Mouse (Mus musculus): ENCODE measurements around the gene Mcm9. TPM values are rescaled to one million over a fixed set of nuclear protein-coding genes. Genes with fewer than 3 reads are reported as not detected.

The Mcm9 gene
- total RNA-seq, 4 experiments from 2014 or later = 2.5 to 3.6 (median 2.8) TPM

DNA sequence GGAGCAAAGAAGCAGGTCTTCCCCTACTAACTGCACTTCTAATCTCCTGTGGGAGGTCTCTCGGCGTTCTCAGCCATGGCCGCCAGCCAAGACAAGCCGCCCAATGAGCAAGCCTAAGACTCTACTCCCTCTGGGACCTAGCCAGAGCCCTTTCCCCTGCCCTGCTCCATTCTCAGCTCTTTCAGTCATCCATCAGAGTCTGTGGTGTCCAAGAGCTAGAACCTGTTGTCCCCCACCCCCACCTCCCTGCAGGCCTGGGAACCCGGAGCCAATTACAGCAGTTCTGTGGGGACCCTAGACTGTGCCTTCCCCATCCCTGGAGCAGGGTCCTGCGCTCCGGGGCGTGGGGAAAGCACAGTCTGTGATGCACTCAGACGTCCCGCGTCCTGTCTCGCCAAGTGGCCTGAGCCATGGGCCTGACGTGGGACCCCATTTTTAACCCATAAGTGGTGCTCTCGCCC is 49.6 kb downstream of the Mcm9 start:
- peak; percentile 60 for DNase-seq (ENCODE audit: low spot score)

GRCm38 (mm10) chr10:53580137-53580536 is 50.1 kb downstream of the Mcm9 start:
- no peak for DNase-seq (ENCODE audit: low spot score)

- no peak for DNase-seq (ENCODE audit: low spot score)
These were observed 61.7 kb downstream of the Mcm9 start for GRCm38 (mm10) chr10:53568531-53568930.

DNA sequence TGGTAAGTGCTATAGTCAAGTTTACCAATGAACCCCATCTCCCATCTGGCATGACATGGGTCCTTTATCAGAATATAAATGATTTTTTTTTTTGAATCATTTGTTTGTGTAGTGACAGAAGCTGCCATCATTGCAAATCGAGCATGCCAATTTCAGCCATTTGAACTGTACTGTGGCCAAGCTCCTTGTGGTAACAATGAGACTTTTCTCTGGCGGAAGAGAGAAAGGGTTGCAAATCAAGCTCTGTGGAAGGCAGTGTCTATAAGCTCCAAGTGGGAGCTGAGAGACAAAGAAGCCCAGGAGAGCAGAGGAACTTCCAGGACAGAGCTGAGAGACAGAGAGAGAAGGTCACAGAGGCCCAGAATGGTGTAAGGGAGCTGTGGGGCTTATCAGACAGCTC is 64.7 kb downstream of the Mcm9 start:
- DNase-seq (ENCODE audit: low spot score) = no peak

DNA sequence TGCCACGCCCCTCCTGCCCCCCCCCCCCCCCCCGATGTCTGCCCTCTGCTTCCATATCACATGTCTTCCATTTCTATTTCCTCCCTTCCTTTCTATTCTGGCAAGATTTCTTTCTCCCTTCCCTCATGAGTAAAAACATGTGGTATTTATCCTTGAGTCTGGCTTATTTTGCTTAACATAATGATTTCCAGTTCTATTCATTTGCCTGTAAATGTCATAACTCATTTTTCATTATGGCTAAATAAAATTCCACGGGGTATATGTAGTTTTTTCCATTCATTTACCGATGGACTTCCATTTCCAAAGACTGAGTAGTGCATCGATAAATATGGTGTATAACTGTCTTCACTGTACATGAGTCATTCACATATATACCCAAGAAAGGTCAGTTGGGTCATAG is 68.2 kb downstream of the Mcm9 start:
- DNase-seq (ENCODE audit: low spot score) = no peak

DNA sequence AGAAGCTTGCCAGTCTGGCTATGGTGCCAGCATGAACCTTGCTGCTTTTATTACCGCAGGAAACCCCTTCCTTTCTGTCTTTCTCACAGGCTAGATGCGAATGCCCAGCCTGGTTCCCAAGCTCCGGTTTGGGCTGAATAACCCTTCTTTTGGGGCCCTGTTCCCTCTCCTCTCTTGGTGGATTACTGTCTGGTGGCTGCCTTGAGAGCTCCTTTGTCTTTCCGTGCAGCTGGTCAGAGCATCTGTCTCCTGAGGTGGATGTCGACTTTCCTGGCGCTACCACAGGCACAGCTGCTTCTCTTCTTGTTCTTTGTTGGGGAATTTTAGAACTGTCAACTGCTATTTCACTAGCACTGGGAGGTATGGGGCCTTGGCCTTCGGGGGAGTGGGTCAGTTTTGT is 92.6 kb downstream of the Mcm9 start:
- no peak for DNase-seq (ENCODE audit: low spot score)

DNA sequence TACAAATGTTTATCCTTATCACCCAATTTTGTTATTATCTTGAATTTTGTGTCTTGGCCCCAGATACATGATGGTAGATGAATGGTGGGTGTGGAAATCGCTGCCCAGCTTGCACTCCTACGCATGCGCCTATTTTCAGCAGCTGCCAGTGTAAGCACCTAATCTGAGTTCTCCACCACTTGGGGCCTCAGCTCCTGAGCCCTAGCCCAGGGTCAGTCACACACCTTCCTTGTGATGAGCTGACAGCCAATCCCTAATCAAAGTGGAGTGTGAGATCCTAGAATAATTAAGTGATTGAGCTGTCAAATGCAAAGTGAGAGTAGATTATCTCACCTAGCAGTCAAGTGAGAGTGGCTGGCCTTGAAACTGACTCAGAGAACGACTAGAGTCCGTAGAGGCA is 97.9 kb downstream of the Mcm9 start:
- no peak for DNase-seq (ENCODE audit: low spot score)

GRCm38 (mm10) chr10:53527838-53528773 is 102.1 kb downstream of the Mcm9 start:
- peak; percentile 60 for DNase-seq (ENCODE audit: low spot score)

DNA sequence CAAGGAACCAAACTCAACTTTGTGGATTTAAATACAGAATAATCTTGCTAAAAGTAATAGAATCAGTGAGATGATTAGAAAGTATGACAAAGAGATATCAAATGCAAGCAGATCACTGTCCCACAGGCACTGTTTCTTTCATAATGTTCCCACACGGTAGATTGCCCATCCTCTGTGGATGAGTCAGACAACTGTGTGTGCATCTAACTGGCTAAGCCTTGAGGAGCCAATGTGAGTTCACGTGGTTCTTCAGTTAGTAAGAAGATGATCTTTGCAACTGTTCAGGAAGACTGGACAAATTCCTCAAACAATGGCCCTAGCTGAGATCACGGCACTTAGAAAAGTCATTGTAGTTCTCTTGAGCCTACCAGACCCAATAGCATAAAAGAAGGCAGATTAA is 102.9 kb downstream of the Mcm9 start:
- DNase-seq (ENCODE audit: low spot score) = no peak

DNA sequence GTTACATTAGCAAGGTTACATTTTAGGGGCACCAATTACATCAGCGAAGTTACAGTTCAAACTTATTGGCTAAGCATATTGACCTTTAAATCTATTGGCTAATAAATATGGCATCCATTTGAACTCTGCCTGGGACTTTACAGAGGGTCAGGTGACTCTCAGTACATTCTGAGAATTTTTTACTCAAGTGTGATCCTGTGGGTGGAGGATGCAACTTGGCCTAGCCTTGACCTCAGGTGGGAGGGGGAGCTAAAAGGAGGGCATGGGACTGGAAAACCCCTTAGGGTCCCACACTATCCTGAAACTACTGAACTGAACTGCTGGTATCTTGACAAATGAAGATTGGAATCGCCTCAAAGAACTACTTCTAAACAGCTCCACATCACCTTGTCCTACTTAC is 103.9 kb downstream of the Mcm9 start:
- no peak for DNase-seq (ENCODE audit: low spot score)

- DNase-seq (ENCODE audit: low spot score) = no peak
These were observed 104.8 kb downstream of the Mcm9 start for GRCm38 (mm10) chr10:53525265-53525976.

DNA sequence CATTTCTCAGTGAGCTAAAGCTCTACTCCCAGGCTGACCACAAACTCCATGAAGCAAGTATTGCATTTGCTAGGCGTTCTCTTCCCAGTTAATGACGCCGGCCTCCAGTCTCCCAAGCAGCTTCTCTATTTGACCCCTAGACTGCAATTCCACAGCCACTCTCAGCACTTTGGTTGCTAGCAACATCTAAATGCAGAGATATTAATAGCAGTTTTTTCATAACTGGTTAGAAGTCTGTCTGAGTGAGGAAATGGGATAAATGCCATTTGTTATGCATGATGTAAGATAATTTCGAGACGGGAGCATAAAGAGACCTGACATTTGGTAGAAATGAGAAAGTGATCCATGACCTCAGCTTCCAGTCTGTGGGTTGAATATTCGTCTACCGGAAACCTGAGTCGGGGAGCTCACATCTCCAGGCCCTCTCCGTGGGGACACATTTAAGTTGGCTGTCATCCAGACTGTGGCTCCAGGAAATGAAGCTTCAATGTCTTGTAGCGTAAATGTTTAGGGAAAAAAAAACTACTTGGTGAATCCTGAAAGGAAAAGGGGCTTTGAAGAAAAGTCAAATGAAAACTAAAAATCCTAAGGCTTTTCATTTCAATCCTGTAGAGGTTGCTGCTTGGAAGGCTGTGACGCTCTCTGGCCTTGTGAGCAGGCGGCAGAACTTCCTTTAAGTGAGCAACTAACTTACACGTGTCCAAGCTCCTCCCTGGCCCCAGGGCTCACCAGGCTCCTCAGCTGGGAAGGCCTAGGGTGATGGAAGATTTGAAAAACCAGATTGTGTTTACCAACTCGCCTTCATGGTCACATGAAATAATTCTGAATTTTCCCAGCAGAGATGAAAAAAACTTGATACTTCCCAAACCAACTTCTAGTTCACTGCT is 110.9 kb downstream of the Mcm9 start:
- peak; percentile 33 for DNase-seq (ENCODE audit: low spot score)

- no peak for DNase-seq (ENCODE audit: low spot score)
These were observed 111.7 kb downstream of the Mcm9 start for GRCm38 (mm10) chr10:53518599-53518913.

GRCm38 (mm10) chr10:53517770-53518598 is 112.3 kb downstream of the Mcm9 start:
- DNase-seq (ENCODE audit: low spot score) = no peak

DNA sequence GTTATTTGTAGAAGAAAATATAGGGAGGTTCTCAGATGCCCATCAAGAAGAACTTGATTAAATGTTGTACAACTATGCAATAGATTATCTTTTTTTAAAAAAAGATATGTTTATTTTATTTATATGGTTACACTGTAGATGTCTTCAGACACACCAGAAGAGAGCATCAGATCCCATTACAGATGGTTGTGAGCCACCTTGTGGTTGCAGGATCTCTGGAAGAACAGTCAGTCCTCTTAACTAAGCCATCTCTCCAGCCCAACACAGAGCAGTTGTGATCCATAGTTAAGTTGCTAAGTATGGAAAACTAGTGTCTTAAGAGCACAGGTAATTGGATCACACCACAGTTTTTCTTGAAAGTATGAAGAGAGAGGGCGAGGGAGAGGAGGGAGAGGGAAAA is 117.7 kb downstream of the Mcm9 start:
- no peak for DNase-seq (ENCODE audit: low spot score)

- DNase-seq (ENCODE audit: low spot score) = peak; percentile 85
These were observed 121.0 kb downstream of the Mcm9 start for GRCm38 (mm10) chr10:53509158-53509773.

DNA sequence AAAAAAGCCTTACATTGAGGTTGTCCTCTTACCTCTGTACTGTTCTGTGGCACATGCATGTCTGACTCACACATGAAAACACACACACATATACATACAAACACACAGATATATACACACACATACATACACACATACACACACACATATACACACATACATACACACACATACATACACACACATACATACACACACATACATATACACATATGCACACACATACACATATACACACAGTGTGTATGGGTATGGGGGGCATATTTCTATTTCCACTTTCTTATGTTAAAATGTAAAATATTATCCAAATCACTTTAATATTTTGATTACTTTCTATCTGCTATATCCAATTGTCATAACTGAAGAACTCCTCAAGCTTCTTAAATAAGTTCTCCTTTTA is 121.6 kb downstream of the Mcm9 start:
- no peak for DNase-seq (ENCODE audit: low spot score)

GRCm38 (mm10) chr10:53505526-53505925 is 124.7 kb downstream of the Mcm9 start:
- peak; percentile 24 for DNase-seq (ENCODE audit: low spot score)

DNA sequence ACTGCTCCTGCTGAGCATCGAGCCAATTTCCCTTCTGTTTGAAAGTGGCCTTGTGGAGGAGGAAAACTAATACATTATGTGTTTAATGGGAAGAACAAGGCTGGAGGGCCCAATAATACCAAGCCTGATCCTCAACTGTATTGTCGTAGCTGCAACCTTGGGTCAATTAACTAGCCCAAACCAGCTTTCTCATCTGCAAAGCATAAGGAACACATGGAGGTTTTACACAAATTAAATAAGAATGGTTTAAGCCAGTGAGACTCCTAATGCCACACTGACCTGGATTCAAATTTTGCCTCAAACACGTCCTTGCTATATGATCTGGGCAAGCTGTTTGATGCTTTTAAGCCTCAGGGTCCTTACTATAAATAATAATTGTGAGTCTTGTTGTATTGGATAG is 125.2 kb downstream of the Mcm9 start:
- no peak for DNase-seq (ENCODE audit: low spot score)

Measured in heart, adult 8-10 months (tissue).